Mouse (Mus musculus) leukemia stem cell, adult 10-12 weeks (primary cell): Measurements from ENCODE around the gene Grm3. TPM values are rescaled to one million over a fixed set of nuclear protein-coding genes. Genes with fewer than 3 reads are reported as not detected.

ENCODE experiments used
- polyA plus RNA-seq: library from polyadenylated mRNA; stranded (reverse); fragments of >175 nt; gene quantifications from 2 replicates; pipeline ENCODE4 v1.2.3, GENCODE M21; 2012; ENCODE audit warnings: low replicate concordance

The Grm3 gene
- polyA plus RNA-seq, result not detected in 2 replicates

DNA sequence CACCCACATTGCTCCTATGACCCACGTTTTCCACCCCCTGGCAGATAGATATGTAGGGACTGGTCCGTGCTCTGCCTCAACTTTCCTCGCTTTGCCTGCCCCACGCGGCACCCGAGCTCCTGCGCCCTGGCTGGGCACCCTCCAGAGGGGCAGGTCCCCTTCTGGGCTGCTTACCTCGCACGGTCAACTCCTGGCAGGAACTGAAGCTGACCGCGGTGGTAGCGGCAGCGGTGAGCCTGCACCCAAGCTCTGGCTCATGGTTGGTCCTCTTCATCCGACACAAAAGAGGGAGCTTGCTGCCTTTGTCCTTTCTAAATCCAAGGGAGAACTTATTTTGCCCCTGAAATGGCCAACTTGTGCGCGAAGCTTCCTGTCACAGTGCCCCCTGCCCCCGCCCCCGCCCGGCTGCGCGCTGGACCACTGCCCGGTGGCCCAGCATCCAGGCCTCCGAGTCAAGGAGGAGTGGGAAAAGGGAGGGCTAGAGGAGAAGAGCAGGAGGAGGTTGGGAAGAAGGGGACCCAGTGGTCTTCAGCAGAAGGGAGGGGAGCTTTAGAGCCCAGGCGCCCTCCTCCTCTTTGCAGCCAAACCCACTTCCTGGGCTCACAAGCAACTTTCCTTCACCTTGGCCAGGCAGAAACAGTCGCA, at the start of gene Grm3:
TSS of gene Grm3 (minus strand) at position 215 of the 645 bp plus-strand sequence.

